33 mouse cellular contexts compared by ENCODE assay signal in the genomic region with DNA sequence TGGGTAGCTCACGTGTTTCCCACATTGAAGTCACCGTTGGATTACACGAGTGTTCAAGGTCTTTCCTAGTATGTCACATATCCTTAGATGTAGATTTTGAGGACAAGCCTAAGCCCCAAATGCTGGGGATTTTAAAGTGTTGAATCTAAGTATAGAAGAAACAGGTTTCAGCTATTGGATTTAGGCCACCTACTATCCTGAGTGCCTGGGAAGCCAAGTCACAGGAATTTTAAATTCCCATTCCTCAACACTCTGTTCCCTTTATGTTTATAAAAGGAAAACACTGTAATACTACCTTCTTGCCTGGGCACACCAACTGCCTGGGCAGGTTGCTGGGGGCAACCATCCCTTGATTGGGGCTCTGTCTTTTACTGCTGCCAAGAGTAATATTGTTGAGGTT. TPM values are rescaled to one million over a fixed set of nuclear protein-coding genes. Genes with fewer than 3 reads are reported as not detected.
"Had no signal": no experiment of that assay in that cellular context is flagged by ENCODE, and none has a peak within 500 bp of the region (broad histone marks: within the 10 kb centered on the region; RNA-seq: fewer than 3 reads in every experiment).

No protein-coding gene starts in this region.

- H3K27ac ChIP-seq: heart, embryonic 10.5 days; heart, embryonic 13.5 days; heart, embryonic 15.5 days; hindbrain, embryonic 13.5 days; hindbrain, embryonic 15.5 days; hindbrain, postnatal 0 days; kidney, embryonic 15.5 days; kidney, postnatal 0 days; limb, embryonic 13.5 days; limb, embryonic 15.5 days; liver, embryonic 12.5 days; liver, embryonic 14.5 days had no signal

- H3K9me3 ChIP-seq: heart, embryonic 10.5 days; heart, embryonic 15.5 days; hindbrain, embryonic 13.5 days; hindbrain, embryonic 15.5 days; kidney, embryonic 15.5 days; limb, embryonic 15.5 days; liver, embryonic 12.5 days had no signal

- DNase-seq: forebrain, postnatal 0 days; gastrocnemius, postnatal 14 days; gastrocnemius, postnatal 36 days; heart, adult 18-20 months; heart, postnatal 14 days; heart, postnatal 36 days; kidney, adult 11 months; kidney, adult 2 months; kidney, adult 9 months; kidney, postnatal 14 days; kidney, postnatal 36 days; layer of hippocampus, adult 9-11 months; layer of hippocampus, postnatal 36 days; left cerebral cortex, postnatal 4 days had no signal

- H3K4me3 ChIP-seq: heart, embryonic 10.5 days; heart, embryonic 13.5 days; heart, embryonic 15.5 days; hindbrain, embryonic 13.5 days; hindbrain, embryonic 15.5 days; kidney, embryonic 15.5 days; limb, embryonic 13.5 days; limb, embryonic 15.5 days; liver, embryonic 12.5 days had no signal

- H3K27me3 ChIP-seq: heart, embryonic 13.5 days; heart, embryonic 15.5 days; hindbrain, embryonic 13.5 days; hindbrain, embryonic 15.5 days; kidney, embryonic 15.5 days; limb, embryonic 13.5 days; limb, embryonic 15.5 days; liver, embryonic 12.5 days had no signal

- ATAC-seq: forebrain, postnatal 0 days; hindbrain, postnatal 0 days; intestine, embryonic 16.5 days; liver, embryonic 12.5 days had no signal

- H3K4me1 ChIP-seq: heart, embryonic 10.5 days; heart, embryonic 13.5 days; heart, embryonic 15.5 days; hindbrain, embryonic 13.5 days; hindbrain, embryonic 15.5 days; kidney, embryonic 15.5 days; limb, embryonic 13.5 days; limb, embryonic 15.5 days; liver, embryonic 12.5 days had no signal

- H3K9ac ChIP-seq: forebrain, postnatal 0 days; heart, embryonic 13.5 days; heart, embryonic 15.5 days; hindbrain, embryonic 13.5 days; hindbrain, embryonic 15.5 days; kidney, embryonic 15.5 days; limb, embryonic 13.5 days; limb, embryonic 15.5 days; liver, embryonic 12.5 days; liver, embryonic 14.5 days had no signal

- H3K4me2 ChIP-seq: heart, embryonic 13.5 days; heart, embryonic 15.5 days; hindbrain, embryonic 13.5 days; hindbrain, embryonic 15.5 days; kidney, embryonic 15.5 days; limb, embryonic 13.5 days; limb, embryonic 15.5 days; liver, embryonic 12.5 days had no signal

RNA-seq across cellular contexts. Expression of gene Pdia2, which starts 17.7 kb away (rescaled TPM):
- total RNA-seq: forebrain, postnatal 0 days; gastrocnemius, adult 18-20 months; gastrocnemius, adult 8-10 months; gastrocnemius, postnatal 14 days; gastrocnemius, postnatal 36 days; heart, adult 18-20 months; heart, adult 8-10 months; heart, postnatal 14 days; heart, postnatal 36 days; hindbrain, postnatal 0 days had no signal
- polyA plus RNA-seq: forebrain, postnatal 0 days; heart, postnatal 0 days; liver, adult 2 months had no signal

RNA-seq across cellular contexts. Expression of gene Arhgdig, which starts 26.4 kb away (rescaled TPM):
- total RNA-seq: hematopoietic stem cell, adult 5-6 weeks; liver, adult 2 months had no signal
- polyA plus RNA-seq: liver, adult 2 months had no signal
